Mouse (Mus musculus) mesoderm, embryonic 11.5 days (tissue): ENCODE results near the gene Olfr267.

Experiments used
- DNase-seq: peaks from one replicate; pipeline ENCODE4 v3.0.0-alpha.2; 2012; ENCODE audit warnings: low read depth, low spot score

Olfr267 gene

DNA sequence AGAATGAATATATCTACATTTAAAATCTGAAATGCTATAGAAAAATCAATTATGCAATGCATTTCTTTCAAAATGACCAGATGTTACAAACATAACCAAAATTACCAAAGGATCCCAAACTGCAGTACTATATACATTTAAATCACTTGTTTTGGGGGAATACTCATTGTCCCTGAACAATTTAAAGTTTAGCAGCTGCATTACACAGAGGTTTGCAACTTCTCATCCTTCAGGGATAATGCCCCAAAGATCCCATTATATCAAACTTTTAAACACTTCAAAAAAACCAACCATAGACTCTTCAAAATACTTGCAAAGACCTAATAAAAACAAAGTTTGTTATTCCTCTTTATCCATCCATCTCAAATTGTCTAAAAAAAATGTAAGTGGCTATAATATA lies at the start of gene Olfr267:
TSS of gene Olfr267 (minus strand) at position 101 of the 400 bp plus-strand sequence.
- no peak for DNase-seq

DNA sequence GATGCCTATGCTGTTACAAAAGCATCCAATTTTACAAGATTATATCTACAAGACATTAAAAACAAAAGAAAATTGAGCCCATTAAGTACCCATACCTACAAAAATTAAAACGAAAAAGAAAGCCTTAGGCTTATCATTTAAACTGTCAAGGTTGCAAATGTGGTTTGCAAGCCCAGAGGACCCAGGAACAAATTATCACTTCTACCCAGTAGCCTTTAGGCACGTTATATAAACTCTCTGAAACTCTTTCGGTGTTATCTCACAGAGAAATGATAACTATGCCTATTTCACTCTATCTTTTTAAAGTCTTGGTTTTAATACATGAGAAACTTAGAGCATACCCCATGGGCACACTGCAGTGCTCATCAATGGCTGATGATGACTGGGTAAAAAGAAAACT lies 45.4 kb upstream of the Olfr267 start:
- DNase-seq = no peak

DNA sequence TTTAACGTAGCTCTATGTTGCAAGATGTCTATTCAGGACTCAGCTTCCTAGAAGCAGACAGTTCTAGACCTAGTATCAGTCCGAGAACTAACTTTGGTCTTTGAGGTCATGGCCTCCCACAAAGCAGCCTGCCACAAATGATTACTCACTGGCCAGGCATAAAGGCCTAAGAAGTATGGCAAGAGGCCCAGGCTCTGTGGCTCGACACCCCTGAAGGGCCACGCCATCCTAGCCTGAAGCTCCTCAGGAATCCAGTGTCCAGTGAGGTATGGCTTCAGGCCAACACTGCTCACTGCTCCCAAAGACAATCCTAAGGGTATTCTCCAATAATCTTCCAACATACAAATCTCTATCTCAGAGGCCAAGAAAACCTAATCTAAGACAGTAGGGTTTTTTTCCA lies 38.4 kb upstream of the Olfr267 start:
- no peak for DNase-seq

DNA sequence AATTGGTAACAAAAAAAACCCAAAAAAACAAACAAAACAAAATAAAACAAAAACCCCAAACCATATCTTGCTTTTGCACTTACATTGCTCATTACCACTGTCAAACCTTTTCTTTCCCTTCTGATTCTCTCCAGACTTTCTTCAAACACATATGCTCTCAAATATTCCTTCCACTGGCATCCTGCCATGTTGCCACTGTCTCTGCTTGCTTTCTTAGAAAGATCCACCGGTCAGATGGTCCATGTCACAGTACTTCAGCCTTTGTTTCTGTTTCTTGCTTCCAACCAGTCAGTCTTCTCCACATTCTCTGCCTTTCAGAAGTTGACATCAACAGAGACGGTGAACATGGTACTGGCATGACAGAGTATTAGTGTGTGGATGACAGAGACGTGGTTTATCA lies 857 bp downstream of the Olfr267 start:
- DNase-seq = no peak

DNA sequence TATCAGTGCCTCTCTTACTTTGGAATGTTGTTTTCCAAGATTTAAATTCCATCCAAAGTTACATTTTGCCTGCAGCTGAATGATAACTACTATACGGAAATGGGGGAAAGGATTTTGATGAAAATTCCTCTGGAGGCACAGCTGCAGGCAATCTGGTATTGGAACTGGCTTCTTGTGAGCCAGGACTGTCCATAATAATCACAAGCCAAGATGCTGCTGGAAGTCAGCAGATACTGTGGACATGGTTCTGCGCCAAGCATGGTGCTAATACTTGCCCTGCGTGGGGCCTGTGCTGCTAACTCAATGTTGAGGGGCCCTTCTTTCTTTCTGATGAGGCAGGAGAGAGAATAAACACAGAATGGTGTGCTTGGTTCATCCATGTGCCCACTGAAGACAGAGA lies 24.1 kb downstream of the Olfr267 start:
- DNase-seq = no peak

- DNase-seq = no peak
These were observed 38.0 kb downstream of the Olfr267 start for GRCm38 (mm10) chr4:58749510-58749909.

DNA sequence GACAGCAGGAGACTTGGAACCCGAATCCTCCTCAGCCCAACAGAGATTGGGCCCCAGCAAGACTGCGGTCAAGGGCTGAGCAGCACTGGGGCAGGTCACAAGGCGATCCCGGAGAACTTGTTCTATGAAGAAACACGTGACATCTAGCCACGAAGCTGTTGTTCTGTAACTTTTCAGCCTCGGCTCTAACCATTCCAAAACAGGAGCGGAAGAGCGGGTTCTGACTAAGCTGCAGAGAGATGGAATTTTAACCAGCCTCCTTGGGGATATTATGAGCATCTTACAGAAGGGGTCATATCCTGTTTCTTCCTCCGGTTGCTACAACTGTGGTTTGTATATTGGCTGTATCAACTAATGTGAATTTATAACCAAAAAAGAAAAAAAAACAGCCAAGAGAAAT lies 38.4 kb downstream of the Olfr267 start:
- no peak for DNase-seq

- DNase-seq = no peak
These were observed 41.8 kb downstream of the Olfr267 start for GRCm38 (mm10) chr4:58745583-58746222.

DNA sequence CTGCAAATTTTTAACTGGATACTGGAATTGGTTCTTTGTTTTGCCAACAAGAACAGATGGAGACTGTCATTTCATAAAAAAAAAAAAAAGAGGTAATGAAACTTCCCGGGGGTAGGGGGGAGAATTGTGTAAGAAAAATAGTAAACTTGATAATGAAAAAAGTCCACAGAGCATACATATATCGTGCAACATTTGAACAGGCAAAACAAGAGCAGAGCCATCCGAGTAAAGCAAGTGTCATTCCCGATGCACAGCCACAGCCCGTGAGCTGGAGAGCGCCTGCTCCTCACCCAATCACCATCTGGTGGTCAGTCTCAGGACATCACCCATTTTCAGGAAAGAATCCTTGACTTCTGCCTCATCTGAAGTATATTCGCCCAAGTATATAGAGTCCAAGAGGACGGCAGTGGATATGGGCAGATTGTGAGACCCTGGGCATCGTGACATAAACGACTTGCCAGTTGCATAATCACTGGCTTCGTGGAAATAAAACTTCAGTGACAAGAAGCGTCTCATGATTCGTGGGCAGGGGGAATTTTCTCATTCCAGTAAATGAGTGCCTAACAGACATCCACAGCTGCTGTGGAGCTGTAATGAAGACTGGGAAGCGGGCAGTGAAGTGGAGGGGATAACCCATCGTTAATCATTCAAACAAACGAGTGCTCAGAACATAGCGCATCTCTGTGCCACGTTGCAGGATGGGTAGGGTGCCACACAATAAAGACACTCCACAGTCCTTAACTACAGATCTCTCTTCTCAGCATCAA lies 50.5 kb downstream of the Olfr267 start:
- DNase-seq = no peak
